Mouse (Mus musculus) megakaryocyte, embryonic 14.5 days (primary cell): ENCODE results near the gene Cdc6.

Experiments used
- FLI1 ChIP-seq: IDR thresholded peaks from 2 replicates; pipeline ENCODE4 v1.6.1; 2012; ENCODE audit warnings: low read length, inconsistent platforms, mixed read lengths
- GATA1 ChIP-seq: IDR thresholded peaks from 3 replicates; pipeline ENCODE4 v1.6.1; 2012; ENCODE audit warnings: mixed read lengths, low read length, inconsistent platforms, borderline replicate concordance

GRCm38 (mm10) chr11:98931513-98932292, 24.1 kb downstream of the Cdc6 start:
- TF ChIP-seq GATA1, result no peak
- TF ChIP-seq FLI1, result no peak
